16 mouse cellular contexts compared by ENCODE assay signal in the genomic region with DNA sequence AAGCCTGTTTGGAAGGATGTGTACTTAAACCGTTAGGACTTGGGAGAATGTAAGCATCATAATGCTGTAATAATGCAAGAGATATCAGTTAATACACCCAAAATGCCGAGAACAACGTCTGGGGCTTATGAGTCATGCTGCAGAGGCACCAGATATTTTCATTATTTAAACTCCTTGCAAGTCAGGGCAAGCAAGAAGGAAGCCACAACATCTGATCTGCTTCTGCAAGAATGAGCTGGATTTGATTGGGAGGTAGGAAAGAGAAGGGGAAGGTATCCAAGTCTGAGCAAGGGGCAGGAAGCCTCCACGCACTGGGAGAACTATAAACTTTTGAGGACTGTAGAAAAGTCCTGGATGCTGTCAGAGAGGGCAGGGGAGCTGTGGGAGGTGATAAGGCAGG.
DNase-seq lines count a peak whose midpoint lies in the region; ATAC-seq lines count a peak whose summit lies in the region.
"Had no signal": no experiment of that assay in that cellular context is flagged by ENCODE, and none has a peak within 500 bp of the region (broad histone marks: within the 10 kb centered on the region; RNA-seq: fewer than 3 reads in every experiment).

No protein-coding gene starts in this region.

- H3K9ac ChIP-seq in heart, embryonic 12.5 days = no peak overlapping the region
- H3K9ac ChIP-seq in limb, embryonic 12.5 days (replicated peaks) = no peak overlapping the region
- H3K9ac ChIP-seq: lung, embryonic 14.5 days had no signal

- H3K36me3 ChIP-seq in heart, embryonic 12.5 days = no peaks in the 10 kb centered on the region
- H3K36me3 ChIP-seq in embryonic facial prominence, embryonic 10.5 days (replicated peaks) = no peaks in the 10 kb centered on the region
- no peaks in the 10 kb centered on the region for H3K36me3 ChIP-seq in limb, embryonic 12.5 days
- H3K36me3 ChIP-seq in midbrain, embryonic 10.5 days = no peaks in the 10 kb centered on the region

- no peak overlapping the region for H3K4me3 ChIP-seq in heart, embryonic 12.5 days
- no peak overlapping the region for H3K4me3 ChIP-seq in embryonic facial prominence, embryonic 10.5 days
- H3K4me3 ChIP-seq in limb, embryonic 12.5 days (replicated peaks) = no peak overlapping the region
- no peak overlapping the region for H3K4me3 ChIP-seq in midbrain, embryonic 10.5 days

- peaks cover 50% of the 10 kb centered on the region for H3K4me1 ChIP-seq in heart, embryonic 12.5 days (replicated peaks)
- H3K4me1 ChIP-seq in embryonic facial prominence, embryonic 10.5 days = peaks cover 67% of the 10 kb centered on the region
- H3K4me1 ChIP-seq in limb, embryonic 12.5 days (replicated peaks) = peaks cover 68% of the 10 kb centered on the region
- H3K4me1 ChIP-seq in midbrain, embryonic 10.5 days = peaks cover 53% of the 10 kb centered on the region

- no peak for ATAC-seq in heart, embryonic 12.5 days (ENCODE audit: insufficient number of reproducible peaks, low FRiP score)
- ATAC-seq in limb, embryonic 12.5 days (ENCODE audit: insufficient number of reproducible peaks, insufficient read depth, low FRiP score, low TSS enrichment, low read depth) = no peak
- ATAC-seq: activated CD4-positive, CD25-positive, alpha-beta regulatory T cell, adult 4 months had no signal

- peak; percentile 35 to 60 for DNase-seq in heart, adult 18-20 months
- peak; percentile 74 for DNase-seq in 416B (ENCODE audit: low read depth)
- no peak for DNase-seq in embryonic facial prominence, embryonic 10.5 days (ENCODE audit: low spot score)
- DNase-seq in natural killer cell, adult 2 months (ENCODE audit: low spot score in 2 of 2) = no peak
- no peak for DNase-seq in midbrain, embryonic 10.5 days (ENCODE audit: low spot score)
- DNase-seq in layer of hippocampus, adult 8-10 months (ENCODE audit: low spot score in 2 of 2) = no peak
- DNase-seq: cerebellum, adult 11-12 months; gastrocnemius, postnatal 14 days; heart, postnatal 14 days; kidney, postnatal 14 days; liver; lung, embryonic 14.5 days; spleen, adult 18-20 months had no signal

- WGBS in heart, embryonic 12.5 days = 45% methylated on average over 4 of the region's 4 CpGs
- 71% methylated on average over 4 of the region's 4 CpGs for WGBS in embryonic facial prominence, embryonic 10.5 days
- 19% methylated on average over 4 of the region's 4 CpGs for WGBS in limb, embryonic 12.5 days
- 82% methylated on average over 4 of the region's 4 CpGs for WGBS in midbrain, embryonic 10.5 days

- no peak overlapping the region for H3K4me2 ChIP-seq in heart, embryonic 12.5 days
- no peak overlapping the region for H3K4me2 ChIP-seq in limb, embryonic 12.5 days
- H3K4me2 ChIP-seq: lung, embryonic 14.5 days had no signal

- no peak overlapping the region for H3K27ac ChIP-seq in heart, embryonic 12.5 days (ENCODE audit: poor library complexity, severe bottlenecking)
- H3K27ac ChIP-seq in embryonic facial prominence, embryonic 10.5 days (replicated peaks) = peak overlapping the region; percentile 81
- H3K27ac ChIP-seq in limb, embryonic 12.5 days = peak overlapping the region; percentile 92
- no peak overlapping the region for H3K27ac ChIP-seq in midbrain, embryonic 10.5 days (replicated peaks)

- H3K9me3 ChIP-seq in heart, embryonic 12.5 days (replicated peaks) = no peaks in the 10 kb centered on the region
- H3K9me3 ChIP-seq in embryonic facial prominence, embryonic 10.5 days = no peaks in the 10 kb centered on the region
- H3K9me3 ChIP-seq in limb, embryonic 12.5 days = no peaks in the 10 kb centered on the region
- H3K9me3 ChIP-seq in midbrain, embryonic 10.5 days (replicated peaks) = no peaks in the 10 kb centered on the region

- H3K27me3 ChIP-seq in heart, embryonic 12.5 days (replicated peaks) = no peaks in the 10 kb centered on the region
- H3K27me3 ChIP-seq in embryonic facial prominence, embryonic 10.5 days (replicated peaks; ENCODE audit: low read depth, poor library complexity, severe bottlenecking) = no peaks in the 10 kb centered on the region
- H3K27me3 ChIP-seq in limb, embryonic 12.5 days = no peaks in the 10 kb centered on the region
- no peaks in the 10 kb centered on the region for H3K27me3 ChIP-seq in midbrain, embryonic 10.5 days (ENCODE audit: low read depth, poor library complexity, severe bottlenecking)

Comparison
In these comparisons a context has a peak if more than half of its experiments do, and no peak if none do; other contexts are left out.
1. DNase-seq: peak in heart, adult 18-20 months (2 of 2) and 416B (single experiment); none in embryonic facial prominence, embryonic 10.5 days (single experiment), natural killer cell, adult 2 months (0 of 2), midbrain, embryonic 10.5 days (single experiment) and layer of hippocampus, adult 8-10 months (0 of 2).
2. H3K27ac ChIP-seq: peak in embryonic facial prominence, embryonic 10.5 days (single experiment) and limb, embryonic 12.5 days (single experiment); none in heart, embryonic 12.5 days (single experiment) and midbrain, embryonic 10.5 days (single experiment).